Mouse (Mus musculus) MEL (cell line): ENCODE results near the gene Gm8773. TPM values are rescaled to one million over a fixed set of nuclear protein-coding genes. Genes with fewer than 3 reads are reported as not detected.

Experiments used
- DNase-seq: peaks from one replicate; pipeline ENCODE4 v3.0.0; 2011; ENCODE audit warnings: low read depth, low spot score
- H3K27ac ChIP-seq: 2 replicates; pipeline ENCODE4 v1.5.1; 2012; ENCODE audit warnings: low read depth, mild to moderate bottlenecking, control low read depth, low read length, moderate library complexity; ENCODE audit not compliant: control insufficient read depth
- H3K27me3 ChIP-seq, 2 experiments: fragments of 150-350 bp in 1 of 2; sonication (generic) in 1 of 2; 2 replicates each; pipeline ENCODE4 v1.6.1; 2012; ENCODE audit warnings: low read length in 2 of 2, mild to moderate bottlenecking in 2 of 2, improper control_type of control experiment in 1 of 2, moderate library complexity in 1 of 2; ENCODE audit not compliant: insufficient read depth in 2 of 2, control insufficient read depth in 1 of 2
- H3K36me3 ChIP-seq, 2 experiments: 2 replicates each; pipeline ENCODE4 v1.6.1; 2012 to 2014; ENCODE audit warnings: low read length in 2 of 2, improper control_type of control experiment in 1 of 2, inconsistent platforms in 1 of 2, mild to moderate bottlenecking in 1 of 2; ENCODE audit not compliant: insufficient read depth in 2 of 2, control insufficient read depth in 1 of 2
- H3K4me1 ChIP-seq, 2 experiments: fragments of 150-350 bp in 1 of 2; sonication (generic) in 1 of 2; 2 replicates each; pipeline ENCODE4 v1.6.1; 2012; ENCODE audit warnings: low read length in 2 of 2, improper control_type of control experiment in 1 of 2, mild to moderate bottlenecking in 1 of 2; ENCODE audit not compliant: insufficient read depth in 2 of 2, control insufficient read depth in 1 of 2
- H3K4me3 ChIP-seq, 2 experiments: fragments of 150-350 bp in 1 of 2; sonication (generic) in 1 of 2; 2 replicates each; pipeline ENCODE4 v1.5.1; 2012; ENCODE audit warnings: low read depth in 2 of 2, low read length in 2 of 2, mild to moderate bottlenecking in 2 of 2, moderate library complexity in 2 of 2, control low read depth in 1 of 2, improper control_type of control experiment in 1 of 2; ENCODE audit not compliant: control insufficient read depth in 1 of 2, insufficient read depth in 1 of 2
- H3K79me2 ChIP-seq: 2 replicates; pipeline ENCODE4 v1.6.1; 2012; ENCODE audit warnings: mild to moderate bottlenecking, low read length, moderate library complexity; ENCODE audit not compliant: control insufficient read depth, poor library complexity, insufficient read depth
- H3K9ac ChIP-seq: 2 replicates; pipeline ENCODE4 v1.6.1; 2012; ENCODE audit warnings: low read depth, mild to moderate bottlenecking, control low read depth, low read length, moderate library complexity; ENCODE audit not compliant: control insufficient read depth, poor library complexity, severe bottlenecking
- H3K9me3 ChIP-seq: fragments of 150-350 bp; sonication (generic); replicated peaks from 2 replicates; pipeline ENCODE4 v1.6.1; 2012; ENCODE audit warnings: mild to moderate bottlenecking, low read length, improper control_type of control experiment, moderate library complexity; ENCODE audit not compliant: insufficient read depth
- BHLHE40 ChIP-seq: IDR thresholded peaks from 2 replicates; pipeline ENCODE4 v1.6.1; 2012; ENCODE audit warnings: low read depth, mild to moderate bottlenecking, inconsistent platforms, low read length, improper control_type of control experiment, borderline replicate concordance
- CHD1 ChIP-seq: IDR thresholded peaks from 2 replicates; pipeline ENCODE4 v1.6.1; 2012; ENCODE audit warnings: low read depth, mild to moderate bottlenecking, inconsistent platforms, low read length, improper control_type of control experiment
- CHD2 ChIP-seq: IDR thresholded peaks from 2 replicates; pipeline ENCODE4 v1.6.1; 2011; ENCODE audit warnings: low read length, improper control_type of control experiment
- ELF1 ChIP-seq: IDR thresholded peaks from 2 replicates; pipeline ENCODE4 v1.6.1; 2014; ENCODE audit warnings: low read depth, mild to moderate bottlenecking, inconsistent platforms, low read length, improper control_type of control experiment, moderate library complexity
- ETS1 ChIP-seq: IDR thresholded peaks from 2 replicates; pipeline ENCODE4 v1.6.1; 2012; ENCODE audit warnings: low read depth, mild to moderate bottlenecking, inconsistent platforms, low read length, improper control_type of control experiment, moderate library complexity
- GABPA ChIP-seq: IDR thresholded peaks from 2 replicates; pipeline ENCODE4 v1.6.1; 2012; ENCODE audit warnings: low read depth, mild to moderate bottlenecking, inconsistent platforms, low read length, improper control_type of control experiment, moderate library complexity
- GATA1 ChIP-seq: IDR thresholded peaks from 2 replicates; pipeline ENCODE4 v1.6.1; 2011; ENCODE audit warnings: low read depth, low read length, improper control_type of control experiment
- HCFC1 ChIP-seq: IDR thresholded peaks from 2 replicates; pipeline ENCODE4 v1.6.1; 2012; ENCODE audit warnings: low read depth, mild to moderate bottlenecking, inconsistent platforms, low read length, improper control_type of control experiment, moderate library complexity
- JUND ChIP-seq: IDR thresholded peaks from 2 replicates; pipeline ENCODE4 v1.6.1; 2011; ENCODE audit warnings: low read depth, mild to moderate bottlenecking, improper control_type of control experiment, low read length
- KAT2A ChIP-seq: conservative IDR thresholded peaks from 2 replicates; pipeline ENCODE4 v1.6.1; 2012; ENCODE audit warnings: low read depth, low read length, improper control_type of control experiment, inconsistent platforms
- MAX ChIP-seq: IDR thresholded peaks from 2 replicates; pipeline ENCODE4 v1.6.1; 2011; ENCODE audit warnings: low read length, improper control_type of control experiment
- MAZ ChIP-seq: IDR thresholded peaks from 2 replicates; pipeline ENCODE4 v1.6.1; 2012; ENCODE audit warnings: low read depth, mild to moderate bottlenecking, inconsistent platforms, low read length, improper control_type of control experiment
- MEF2A ChIP-seq: IDR thresholded peaks from 2 replicates; pipeline ENCODE4 v1.6.1; 2014; ENCODE audit warnings: low read depth, mild to moderate bottlenecking, inconsistent platforms, low read length, improper control_type of control experiment; ENCODE audit not compliant: poor library complexity, insufficient replicate concordance, severe bottlenecking; ENCODE audit errors: extremely low read depth
- MYB ChIP-seq: IDR thresholded peaks from 2 replicates; pipeline ENCODE4 v1.6.1; 2011; ENCODE audit warnings: mild to moderate bottlenecking, low read depth, low read length, improper control_type of control experiment
- MYC ChIP-seq: IDR thresholded peaks from 2 replicates; pipeline ENCODE4 v1.6.1; 2011; ENCODE audit warnings: low read depth, mild to moderate bottlenecking, low read length, improper control_type of control experiment, moderate library complexity
- NELFE ChIP-seq: IDR thresholded peaks from 2 replicates; pipeline ENCODE4 v1.6.1; 2011; ENCODE audit warnings: low read depth, low read length, improper control_type of control experiment
- NRF1 ChIP-seq: IDR thresholded peaks from 2 replicates; pipeline ENCODE4 v1.6.1; 2014; ENCODE audit warnings: low read depth, mild to moderate bottlenecking, inconsistent platforms, low read length, improper control_type of control experiment, moderate library complexity; ENCODE audit not compliant: poor library complexity, insufficient read depth, severe bottlenecking
- POLR2A ChIP-seq, 2 experiments: IDR thresholded peaks; 2 replicates each; pipeline ENCODE4 v1.6.1; 2011 to 2012; ENCODE audit warnings: low read length in 2 of 2, mild to moderate bottlenecking in 2 of 2, control low read depth in 1 of 2, improper control_type of control experiment in 1 of 2, low read depth in 1 of 2, moderate library complexity in 1 of 2; ENCODE audit not compliant: control insufficient read depth in 1 of 2, insufficient read depth in 1 of 2, poor library complexity in 1 of 2
- POLR2AphosphoS5 ChIP-seq: IDR thresholded peaks from 2 replicates; pipeline ENCODE4 v1.6.1; 2012; ENCODE audit warnings: low read depth, borderline replicate concordance, mild to moderate bottlenecking, inconsistent platforms, low read length, moderate library complexity, mixed read lengths
- TAL1 ChIP-seq: IDR thresholded peaks from 2 replicates; pipeline ENCODE4 v1.6.1; 2012; ENCODE audit warnings: mild to moderate bottlenecking, inconsistent platforms, low read length, moderate library complexity, mixed read lengths
- TBP ChIP-seq: IDR thresholded peaks from 2 replicates; pipeline ENCODE4 v1.8.0; 2011; ENCODE audit warnings: low read depth, low read length, improper control_type of control experiment
- TCF12 ChIP-seq: IDR thresholded peaks from 2 replicates; pipeline ENCODE4 v1.6.1; 2014; ENCODE audit warnings: low read depth, mild to moderate bottlenecking, inconsistent platforms, low read length, improper control_type of control experiment, moderate library complexity
- UBTF ChIP-seq: IDR thresholded peaks from 2 replicates; pipeline ENCODE4 v1.6.1; 2012; ENCODE audit warnings: low read depth, mild to moderate bottlenecking, inconsistent platforms, low read length, improper control_type of control experiment, moderate library complexity, borderline replicate concordance; ENCODE audit not compliant: insufficient read depth
- USF1 ChIP-seq: IDR thresholded peaks from 2 replicates; pipeline ENCODE4 v1.6.1; 2014; ENCODE audit warnings: low read depth, mild to moderate bottlenecking, inconsistent platforms, low read length, improper control_type of control experiment, moderate library complexity
- USF2 ChIP-seq, 2 experiments: IDR thresholded peaks; 2 replicates each; pipeline ENCODE4 v1.6.1; 2011 to 2012; ENCODE audit warnings: improper control_type of control experiment in 2 of 2, low read length in 2 of 2, borderline replicate concordance in 1 of 2, inconsistent platforms in 1 of 2, low read depth in 1 of 2, mild to moderate bottlenecking in 1 of 2; ENCODE audit not compliant: insufficient read depth in 1 of 2
- ZC3H11A ChIP-seq: IDR thresholded peaks from 2 replicates; pipeline ENCODE4 v1.6.1; 2012; ENCODE audit warnings: low read depth, mild to moderate bottlenecking, inconsistent platforms, low read length, improper control_type of control experiment
- polyA plus RNA-seq, 2 experiments: library from polyadenylated mRNA; stranded (reverse) in 1 of 2; unstranded in 1 of 2; fragments of >175 nt in 1 of 2; fragments of >200 nt in 1 of 2; gene quantifications; 2 replicates each; pipeline versions ENCODE4 v1.2.1 to v1.2.4; 2012; ENCODE audit warnings: low replicate concordance in 2 of 2, low read depth in 1 of 2; ENCODE audit not compliant: insufficient read length in 2 of 2, insufficient read depth in 1 of 2, missing spikeins in 1 of 2
- total RNA-seq: library from RNA; depleted of rRNA; stranded (reverse); fragments of 300-350 nt; gene quantifications from 2 replicates; pipeline ENCODE4 v1.2.3, GENCODE M21; 2012; rRNA removed

Gene Gm8773
- not detected in 2 replicates for total RNA-seq
- polyA plus RNA-seq: not detected

- TF ChIP-seq MEF2A (no peak), GATA1 (no peak), ELF1 (no peak), POLR2AphosphoS5 (no peak), MYC (no peak), UBTF (no peak), NRF1 (no peak), POLR2A (IDR thresholded peaks at IDR 0.05; ENCODE audit: control insufficient read depth in 1 of 2, insufficient read depth in 1 of 2, low read depth in 1 of 2, low read length in 2 of 2, poor library complexity in 1 of 2) (no peak), TCF12 (no peak), ZC3H11A (no peak), HCFC1 (no peak), JUND (no peak), CHD2 (no peak), USF1 (no peak), GABPA (no peak), BHLHE40 (no peak)
- H3K9ac ChIP-seq: no peak within 1 kb of the TSS
- H3K4me3 ChIP-seq: no peak within 1 kb of the TSS
- H3K4me1 ChIP-seq: no peaks in the 10 kb centered on the region
- no peak within 1 kb of the TSS for H3K27ac ChIP-seq
- H3K27me3 ChIP-seq: no peaks in the 10 kb centered on the region
- H3K9me3 ChIP-seq: no peaks in the 10 kb centered on the region
- no peaks in the 10 kb centered on the region for H3K36me3 ChIP-seq
- H3K79me2 ChIP-seq: no peaks in the 10 kb centered on the region
- DNase-seq: no peak
Measured at GRCm38 (mm10) chr5:5573749-5574317, at the start of gene Gm8773. TSS of gene Gm8773 (plus strand) at chr5:5573799.

DNA sequence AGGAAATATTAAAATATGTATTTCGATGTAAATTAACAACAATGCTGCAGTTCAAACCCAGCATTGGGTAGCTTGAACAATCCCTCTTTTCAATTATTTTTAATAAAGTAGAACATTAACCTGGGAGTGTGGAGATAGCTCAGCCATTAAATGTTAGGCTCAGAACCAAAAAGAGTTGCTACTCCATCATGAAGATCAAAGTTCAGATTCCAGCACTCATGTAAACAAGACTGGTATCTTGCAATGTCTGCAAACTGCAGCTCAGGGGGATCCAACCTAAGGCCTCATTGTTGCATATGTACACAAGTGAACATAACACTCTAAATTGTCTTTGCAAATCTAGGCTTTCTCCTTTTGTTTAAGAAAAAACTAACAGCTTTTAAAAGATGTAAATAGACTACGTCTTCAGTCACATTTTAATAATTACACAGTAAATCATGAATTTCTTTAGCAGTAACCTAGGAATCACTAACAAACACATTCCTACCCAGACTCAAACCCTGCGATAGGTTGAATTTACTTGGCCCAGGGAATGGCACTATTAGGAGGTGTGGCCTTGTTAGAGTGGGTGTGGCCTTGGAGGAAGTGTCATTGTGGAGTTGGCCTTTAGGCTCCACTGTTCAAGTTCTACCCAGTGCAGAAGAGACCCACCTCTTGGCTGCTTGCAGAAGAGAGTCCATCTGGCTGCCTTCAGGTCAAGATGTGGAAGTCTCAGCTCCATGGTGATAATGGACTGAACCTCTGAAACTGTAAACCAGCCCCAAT is 39.8 kb upstream of the Gm8773 start:
- TF ChIP-seq JUND (no peak), MYB (no peak), TAL1 (no peak), CHD2 (no peak), KAT2A (no peak), BHLHE40 (no peak), MEF2A (no peak), HCFC1 (no peak), MAX (no peak), MAZ (no peak), GATA1 (no peak), USF1 (no peak), ELF1 (no peak), NELFE (no peak), ETS1 (no peak), TBP (no peak), USF2 (IDR thresholded peaks at IDR 0.05; ENCODE audit: borderline replicate concordance in 1 of 2, insufficient read depth in 1 of 2, low read depth in 1 of 2, low read length in 2 of 2) (no peak), CHD1 (no peak)
- no peak for DNase-seq

More for the DNA sequence above, 39.8 kb upstream of the Gm8773 start:
- no peak overlapping the region for H3K27ac ChIP-seq
- H3K9ac ChIP-seq: no peak overlapping the region
- no peaks in the 10 kb centered on the region for H3K79me2 ChIP-seq
- H3K4me3 ChIP-seq: no peak overlapping the region
- no peaks in the 10 kb centered on the region for H3K9me3 ChIP-seq
- H3K4me1 ChIP-seq: no peaks in the 10 kb centered on the region
- no peaks in the 10 kb centered on the region for H3K36me3 ChIP-seq
- no peaks in the 10 kb centered on the region for H3K27me3 ChIP-seq
